Mouse (Mus musculus) frontal cortex, postnatal 36 days (tissue): ENCODE measurements at regions not wholly inside any gene's neighbourhood (a gene's known extent, or its start where the extent isn't known, plus 50 kb on each side); places are given as distances from the start of the nearest gene placed in this dataset.

Experiments used
- DNase-seq, 2 experiments: peaks; one replicate each; pipeline ENCODE4 v3.0.0; 2022; ENCODE audit warnings: low spot score in 2 of 2

- DNase-seq, result no peak
Observed at GRCm38 (mm10) chr4:125880028-125880427, 144.3 kb upstream of the Csf3r start.

GRCm38 (mm10) chr4:125882531-125882930, 141.8 kb upstream of the Csf3r start:
- no peak for DNase-seq

GRCm38 (mm10) chr4:125890510-125890909, 133.8 kb upstream of the Csf3r start:
- no peak for DNase-seq

GRCm38 (mm10) chr4:125893139-125893538, 131.2 kb upstream of the Csf3r start:
- no peak for DNase-seq

- no peak for DNase-seq
Observed at GRCm38 (mm10) chr4:125897707-125898106, 126.6 kb upstream of the Csf3r start.

GRCm38 (mm10) chr4:125898631-125899348, 125.6 kb upstream of the Csf3r start:
- no peak for DNase-seq

GRCm38 (mm10) chr4:125901546-125902276, 122.6 kb upstream of the Csf3r start:
- no peak for DNase-seq

GRCm38 (mm10) chr4:125906296-125906695, 118.1 kb upstream of the Csf3r start:
- no peak for DNase-seq

- DNase-seq, result no peak
Observed at GRCm38 (mm10) chr4:125908901-125909300, 115.4 kb upstream of the Csf3r start.

- no peak for DNase-seq
Observed at GRCm38 (mm10) chr4:125911541-125912270, 112.6 kb upstream of the Csf3r start.

GRCm38 (mm10) chr4:125912444-125913049, 111.8 kb upstream of the Csf3r start:
- DNase-seq, result peak; percentile 27 to 64

- no peak for DNase-seq
Observed at GRCm38 (mm10) chr4:125915166-125915565, 109.2 kb upstream of the Csf3r start.

- no peak for DNase-seq
Observed at GRCm38 (mm10) chr4:125917210-125917609, 107.1 kb upstream of the Csf3r start.

- DNase-seq, result peak; percentile 33 to 54
Observed at GRCm38 (mm10) chr4:125921550-125922316, 102.6 kb upstream of the Csf3r start.

- DNase-seq, result no peak
Observed at GRCm38 (mm10) chr4:125922317-125922878, 102.0 kb upstream of the Csf3r start.

- no peak for DNase-seq
Observed at GRCm38 (mm10) chr4:125923225-125923624, 101.1 kb upstream of the Csf3r start.

- DNase-seq, result no peak
Observed at GRCm38 (mm10) chr4:125928196-125928595, 96.2 kb upstream of the Csf3r start.

- no peak for DNase-seq
Observed at GRCm38 (mm10) chr4:125929122-125929772, 95.1 kb upstream of the Csf3r start.

- no peak for DNase-seq
Observed at GRCm38 (mm10) chr4:125930764-125931163, 93.6 kb upstream of the Csf3r start.

GRCm38 (mm10) chr4:125931321-125931720, 93.0 kb upstream of the Csf3r start:
- DNase-seq, result no peak
